Comparison of ENCODE assay signal across 26 mouse cellular contexts in genomic region chr16:24427606-24428005, GRCm38 (mm10). TPM values are rescaled to one million over a fixed set of nuclear protein-coding genes. Genes with fewer than 3 reads are reported as not detected.
DNase-seq lines count a peak whose midpoint lies in the region; ATAC-seq and TF ChIP-seq lines count a peak whose summit lies in the region.
"Had no signal": no experiment of that assay in that cellular context is flagged by ENCODE, and none has a peak within 500 bp of the region (broad histone marks: within the 10 kb centered on the region; RNA-seq: fewer than 3 reads in every experiment).

No protein-coding gene starts in this region.

- TF ChIP-seq POLR2A in myocyte (IDR thresholded peaks at IDR 0.05; ENCODE audit: insufficient read length, low read depth): no peak

- H3K27me3 ChIP-seq in heart, embryonic 13.5 days (replicated peaks): no peaks in the 10 kb centered on the region
- no peaks in the 10 kb centered on the region for H3K27me3 ChIP-seq in C2C12 (ENCODE audit: control insufficient read depth, insufficient read depth, insufficient read length)
- no peaks in the 10 kb centered on the region for H3K27me3 ChIP-seq in myocyte (ENCODE audit: control insufficient read depth, insufficient read depth, insufficient read length)
- H3K27me3 ChIP-seq: embryonic facial prominence, embryonic 13.5 days; forebrain, embryonic 13.5 days; hindbrain, embryonic 13.5 days; intestine, embryonic 15.5 days had no signal

- 0 out of 2 replicates have a peak, but pooled peaks cover 7% of the 10 kb centered on the region for H3K36me3 ChIP-seq in heart, embryonic 13.5 days
- H3K36me3 ChIP-seq in C2C12 (ENCODE audit: control insufficient read depth, insufficient read depth): no peaks in the 10 kb centered on the region
- H3K36me3 ChIP-seq in myocyte (ENCODE audit: control insufficient read depth, insufficient read depth): no peaks in the 10 kb centered on the region
- H3K36me3 ChIP-seq: embryonic facial prominence, embryonic 10.5 days; embryonic facial prominence, embryonic 13.5 days; forebrain, embryonic 10.5 days; hindbrain, embryonic 10.5 days; hindbrain, embryonic 13.5 days; intestine, embryonic 15.5 days had no signal

- peaks cover 39% of the 10 kb centered on the region for H3K79me3 ChIP-seq in C2C12 (ENCODE audit: low read depth)

- H3ac ChIP-seq in C2C12 (ENCODE audit: control insufficient read depth, insufficient read length, low read depth) (no peak overlapping the region), myocyte (ENCODE audit: control insufficient read depth, insufficient read length) (no peak overlapping the region)

- WGBS in heart, embryonic 13.5 days: 68% methylated on average over 3 of the region's 3 CpGs

- H3K4me2 ChIP-seq in heart, embryonic 13.5 days: no peak overlapping the region
- H3K4me2 ChIP-seq in myocyte (ENCODE audit: low read depth): peak overlapping the region; percentile 38
- H3K4me2 ChIP-seq: embryonic facial prominence, embryonic 13.5 days; forebrain, embryonic 13.5 days; heart, embryonic 11.5 days; hindbrain, embryonic 13.5 days; intestine, embryonic 15.5 days had no signal

- intact Hi-C loops in heart, postnatal 14 days (cut with DNase I): no loop called here

- no peak overlapping the region for H3K9ac ChIP-seq in heart, embryonic 13.5 days
- H3K9ac ChIP-seq: embryonic facial prominence, embryonic 13.5 days; forebrain, embryonic 13.5 days; hindbrain, embryonic 13.5 days; intestine, embryonic 15.5 days had no signal

- no peak for ATAC-seq in heart, embryonic 13.5 days (ENCODE audit: extremely low read depth, insufficient number of reproducible peaks, low FRiP score, low TSS enrichment)
- ATAC-seq: forebrain, embryonic 13.5 days; forebrain, embryonic 16.5 days; hindbrain, embryonic 16.5 days had no signal

- H3K79me2 ChIP-seq in C2C12 (ENCODE audit: control insufficient read depth, insufficient read depth): peaks cover 94% of the 10 kb centered on the region
- H3K79me2 ChIP-seq in myocyte (ENCODE audit: control insufficient read depth, insufficient read depth): peaks cover 75% of the 10 kb centered on the region

- no peak overlapping the region for H3K4me3 ChIP-seq in heart, embryonic 13.5 days
- H3K4me3 ChIP-seq in C2C12 (ENCODE audit: insufficient read depth, poor library complexity, severe bottlenecking): no peak overlapping the region
- H3K4me3 ChIP-seq in myocyte: no peak overlapping the region
- H3K4me3 ChIP-seq: embryonic facial prominence, embryonic 10.5 days; embryonic facial prominence, embryonic 13.5 days; forebrain, embryonic 10.5 days; forebrain, embryonic 13.5 days; hindbrain, embryonic 10.5 days; hindbrain, embryonic 13.5 days; intestine, embryonic 15.5 days had no signal

- peaks cover 90% of the 10 kb centered on the region for H3K4me1 ChIP-seq in heart, embryonic 13.5 days

- no peaks in the 10 kb centered on the region for H3K9me3 ChIP-seq in heart, embryonic 13.5 days
- H3K9me3 ChIP-seq: embryonic facial prominence, embryonic 10.5 days; embryonic facial prominence, embryonic 13.5 days; forebrain, embryonic 10.5 days; forebrain, embryonic 13.5 days; hindbrain, embryonic 10.5 days; hindbrain, embryonic 13.5 days; intestine, embryonic 15.5 days had no signal

- H3K27ac ChIP-seq in heart, embryonic 13.5 days (replicated peaks): 0 out of 2 replicates have a peak overlapping the region, but pooled peaks have one; percentile 12
- H3K27ac ChIP-seq: embryonic facial prominence, embryonic 10.5 days; embryonic facial prominence, embryonic 13.5 days; forebrain, embryonic 10.5 days; forebrain, embryonic 13.5 days; hindbrain, embryonic 10.5 days; hindbrain, embryonic 13.5 days; intestine, embryonic 15.5 days had no signal

- no peak for TF ChIP-seq CTCF in C2C12 (IDR thresholded peaks at IDR 0.05; ENCODE audit: control insufficient read depth, insufficient read depth, insufficient read length)

- DNase-seq in heart, postnatal 14 days: no peak
- DNase-seq in NIH3T3 (ENCODE audit: low read depth): peak; percentile 50
- DNase-seq in layer of hippocampus, adult 8-10 months (ENCODE audit: low spot score in 2 of 2): no peak
- DNase-seq: adrenal gland, adult 8-10 months; adrenal gland, postnatal 25 days; cerebellum, adult 11-12 months; cerebellum, adult 8-10 months; cerebellum, postnatal 10 days; cerebellum, postnatal 36 days; embryo, embryonic 11 days; gastrocnemius, postnatal 25 days; heart, postnatal 36 days; kidney, adult 11 months had no signal

TF ChIP-seq in C2C12, 6 proteins besides CTCF, POLR2A, EP300 and RAD21:
- no peak for TF ChIP-seq FOSL1 (IDR thresholded peaks at IDR 0.05; ENCODE audit: insufficient read depth, low read length, poor library complexity, severe bottlenecking)
- TF ChIP-seq USF1 (IDR thresholded peaks at IDR 0.05; ENCODE audit: low read depth): no peak
- peak; percentile 85 for TF ChIP-seq CEBPB (IDR thresholded peaks at IDR 0.05; ENCODE audit: low read depth)

TF ChIP-seq in myocyte, 11 proteins besides CTCF, POLR2A, EP300 and RAD21:
- TF ChIP-seq SRF (IDR thresholded peaks at IDR 0.05; ENCODE audit: control insufficient read depth, insufficient read length, low read depth) (no peak), CEBPB (IDR thresholded peaks at IDR 0.05; ENCODE audit: insufficient read depth, poor library complexity, severe bottlenecking) (peak; percentile 66)
TF ChIP-seq in myocyte: peak in this region for 1.

RNA-seq across cellular contexts. Expression of gene Lpp, which starts 34.3 kb away (rescaled TPM):
- 37.9 and 39.8 TPM in 2 replicates for polyA plus RNA-seq in heart, embryonic 13.5 days (2015; fragmentation: Nextera tagmentation; extraction: Ambion mirVana)
- 10 to 100 TPM; 46.8 to 47.5 TPM for total RNA-seq in heart, postnatal 14 days (2021)
- polyA plus RNA-seq in C2C12 (2012; fragmentation: generic; extraction: Trizol): 9.6 TPM
- 4.8 TPM for polyA plus RNA-seq in myocyte (2012; fragmentation: generic; extraction: Trizol)
- 10 to 100 TPM in 2 of 4 experiments, 1 to 10 TPM in 2; 8.3 to 12.0 (median 10.4) TPM for total RNA-seq in layer of hippocampus, adult 8-10 months (2022)
